Mouse (Mus musculus): Measurements from ENCODE around the gene Naa35. TPM values are rescaled to one million over a fixed set of nuclear protein-coding genes. Genes with fewer than 3 reads are reported as not detected.

Gene Naa35
- polyA plus RNA-seq, 1 experiment from 2014 or later, result 73.0 TPM

DNA sequence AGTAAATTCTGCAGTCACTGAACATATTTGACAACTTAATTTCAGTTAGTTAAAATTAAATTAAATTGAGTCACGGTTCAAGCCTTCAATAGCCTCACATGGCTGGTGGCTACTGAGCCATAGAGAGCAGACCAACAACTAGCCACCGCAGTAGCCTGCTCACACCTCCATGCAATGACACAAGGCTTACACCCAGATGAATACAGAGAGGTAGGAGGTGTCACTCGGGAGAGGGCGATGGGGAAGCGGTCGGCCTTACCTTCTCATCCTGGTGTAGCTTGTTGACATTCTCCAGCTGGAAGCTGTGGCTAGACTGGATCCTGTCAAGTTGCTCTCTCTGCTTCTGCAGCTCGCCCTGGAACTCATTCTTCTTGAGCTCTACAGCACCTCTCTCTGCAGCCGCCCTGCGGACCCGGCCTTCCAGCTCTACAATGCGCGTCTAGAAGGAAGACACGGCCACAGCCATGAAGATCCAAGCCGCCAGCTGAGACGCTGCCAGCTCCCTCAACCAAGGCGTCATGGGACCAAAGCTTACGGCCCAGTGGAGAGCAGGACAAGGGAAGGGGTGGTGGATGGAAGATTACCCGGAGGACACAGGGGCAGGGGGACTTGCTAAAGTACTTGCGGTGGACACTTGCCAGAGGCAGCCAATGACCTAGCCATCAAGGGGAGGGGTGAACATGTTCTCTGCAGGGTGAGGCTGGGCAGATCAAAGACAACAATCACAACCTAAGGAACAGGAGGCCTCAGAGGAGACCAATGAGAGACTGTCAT lies 79.1 kb downstream of the Naa35 start:
- peaks cover 8% of the 10 kb centered on the region; the same call in 1 of the 2 replicates for H3K4me1 ChIP-seq (ENCODE audit: control insufficient read depth, insufficient read depth, low read length)
- no peak overlapping the region for H3K27ac ChIP-seq (ENCODE audit: low read length)
- H3K36me3 ChIP-seq (ENCODE audit: control insufficient read depth, insufficient read depth, low read length), result no peaks in the 10 kb centered on the region
- ATAC-seq (ENCODE audit: insufficient read depth, low FRiP score), result no peak
- H3K27me3 ChIP-seq (ENCODE audit: control insufficient read depth, insufficient read depth, low read length), result no peaks in the 10 kb centered on the region
- H3K9me3 ChIP-seq (replicated peaks; ENCODE audit: control insufficient read depth, low read length), result no peaks in the 10 kb centered on the region
- H3K4me2 ChIP-seq (ENCODE audit: low read depth, low read length), result no peak overlapping the region
- no peak overlapping the region for H3K9ac ChIP-seq (ENCODE audit: low read length)
- 84% methylated on average over 19 of the region's 19 CpGs for WGBS
- no peak overlapping the region for H3K4me3 ChIP-seq (replicated peaks; ENCODE audit: low read length)

DNA sequence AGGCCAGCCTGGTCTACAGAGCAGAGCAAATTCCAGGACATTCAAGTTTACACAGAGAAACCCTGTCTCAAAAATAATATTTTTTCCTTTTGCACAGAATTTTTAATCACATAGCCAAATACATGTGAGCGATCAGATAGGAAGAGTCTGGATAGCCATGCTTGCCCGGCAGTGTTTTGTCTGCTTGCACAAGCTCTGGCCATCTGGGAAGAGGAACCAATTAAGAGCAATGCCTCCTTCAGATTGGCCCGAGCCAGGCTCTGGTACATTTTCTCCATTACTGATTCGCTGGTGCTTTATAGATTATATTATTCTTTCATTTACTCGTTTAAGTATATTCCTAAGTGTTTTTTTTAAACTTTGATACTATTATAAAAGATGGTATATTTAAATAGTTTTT lies 82.7 kb downstream of the Naa35 start:
- Histone ChIP-seq H3K36me3 (ENCODE audit: control insufficient read depth, insufficient read depth, low read length) (no peaks in the 10 kb centered on the region), H3K27me3 (ENCODE audit: control insufficient read depth, insufficient read depth, low read length) (no peaks in the 10 kb centered on the region), H3K4me3 (replicated peaks; ENCODE audit: low read length) (no peak overlapping the region), H3K9ac (ENCODE audit: low read length) (no peak overlapping the region), H3K4me2 (ENCODE audit: low read depth, low read length) (no peak overlapping the region), H3K27ac (ENCODE audit: low read length) (peak overlapping the region; percentile 69; the same call in 1 of the 2 replicates), H3K9me3 (replicated peaks; ENCODE audit: control insufficient read depth, low read length) (no peaks in the 10 kb centered on the region), H3K4me1 (ENCODE audit: control insufficient read depth, insufficient read depth, low read length) (peaks cover 15% of the 10 kb centered on the region)
- ATAC-seq (ENCODE audit: insufficient read depth, low FRiP score), result no peak
- 77% methylated on average over 5 of the region's 5 CpGs for WGBS

DNA sequence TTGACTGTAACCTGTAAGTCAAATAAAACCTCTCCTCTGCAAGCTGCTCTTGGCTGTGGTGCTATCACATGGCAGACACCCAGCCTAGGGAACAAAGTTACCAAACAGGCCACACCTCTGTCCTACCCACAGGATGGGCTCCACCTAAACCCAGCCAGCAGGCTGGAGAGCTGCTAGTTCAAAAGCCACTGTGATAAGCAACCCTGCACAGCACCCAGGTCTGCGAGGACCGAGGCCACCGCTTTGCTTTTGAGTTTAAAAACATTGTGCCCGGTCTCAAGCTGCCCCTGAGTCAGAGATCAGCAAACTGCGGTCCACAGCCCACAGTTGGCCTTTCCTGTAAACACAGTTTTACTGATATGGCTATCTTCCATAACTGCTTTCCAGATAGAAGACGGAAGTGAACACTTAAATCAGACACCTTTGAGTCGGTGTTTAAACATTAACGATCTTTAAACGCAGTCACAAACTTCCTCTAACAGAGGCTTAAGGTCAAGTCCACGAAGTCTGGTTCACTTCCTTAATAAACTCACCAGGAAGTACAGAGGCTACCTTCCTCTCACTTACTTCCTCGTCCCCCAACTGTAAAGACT lies 83.5 kb downstream of the Naa35 start:
- peak; percentile 91 for ATAC-seq (ENCODE audit: insufficient read depth, low FRiP score)
- Histone ChIP-seq H3K4me3 (replicated peaks; ENCODE audit: low read length) (no peak overlapping the region), H3K27ac (ENCODE audit: low read length) (peak overlapping the region; percentile 83), H3K27me3 (ENCODE audit: control insufficient read depth, insufficient read depth, low read length) (no peaks in the 10 kb centered on the region), H3K36me3 (ENCODE audit: control insufficient read depth, insufficient read depth, low read length) (no peaks in the 10 kb centered on the region), H3K4me2 (ENCODE audit: low read depth, low read length) (peak overlapping the region; percentile 20), H3K4me1 (ENCODE audit: control insufficient read depth, insufficient read depth, low read length) (peaks cover 20% of the 10 kb centered on the region), H3K9me3 (replicated peaks; ENCODE audit: control insufficient read depth, low read length) (no peaks in the 10 kb centered on the region), H3K9ac (ENCODE audit: low read length) (no peak overlapping the region)
- 31% methylated on average over 11 of the region's 11 CpGs for WGBS

DNA sequence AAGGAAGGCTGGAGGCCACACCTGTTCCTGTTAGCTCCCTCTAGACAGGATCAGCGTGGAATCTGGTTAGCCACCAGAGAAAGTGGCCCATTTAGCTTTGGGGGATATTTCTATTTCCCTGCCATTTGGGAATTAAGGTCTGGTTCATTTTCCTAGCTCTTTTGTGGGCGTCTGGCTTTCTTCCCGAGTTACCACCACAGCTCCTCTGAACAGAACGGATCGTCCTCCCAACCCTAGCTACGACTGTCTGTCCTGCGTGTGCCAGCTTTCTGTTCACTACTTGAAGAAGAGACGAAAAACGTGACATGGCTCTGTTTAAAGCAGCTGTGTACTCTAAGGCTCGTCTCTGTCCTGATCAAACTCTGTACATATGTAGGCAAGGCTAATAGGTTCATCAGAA lies 84.9 kb downstream of the Naa35 start:
- Histone ChIP-seq H3K27me3 (ENCODE audit: control insufficient read depth, insufficient read depth, low read length) (no peaks in the 10 kb centered on the region), H3K4me2 (ENCODE audit: low read depth, low read length) (no peak overlapping the region), H3K27ac (ENCODE audit: low read length) (peak overlapping the region; percentile 83; the same call in 1 of the 2 replicates), H3K4me1 (ENCODE audit: control insufficient read depth, insufficient read depth, low read length) (peaks cover 26% of the 10 kb centered on the region), H3K9me3 (replicated peaks; ENCODE audit: control insufficient read depth, low read length) (no peaks in the 10 kb centered on the region), H3K4me3 (replicated peaks; ENCODE audit: low read length) (no peak overlapping the region), H3K9ac (ENCODE audit: low read length) (no peak overlapping the region), H3K36me3 (ENCODE audit: control insufficient read depth, insufficient read depth, low read length) (no peaks in the 10 kb centered on the region)
- no peak for ATAC-seq (ENCODE audit: insufficient read depth, low FRiP score)
- 85% methylated on average over 10 of the region's 10 CpGs for WGBS

DNA sequence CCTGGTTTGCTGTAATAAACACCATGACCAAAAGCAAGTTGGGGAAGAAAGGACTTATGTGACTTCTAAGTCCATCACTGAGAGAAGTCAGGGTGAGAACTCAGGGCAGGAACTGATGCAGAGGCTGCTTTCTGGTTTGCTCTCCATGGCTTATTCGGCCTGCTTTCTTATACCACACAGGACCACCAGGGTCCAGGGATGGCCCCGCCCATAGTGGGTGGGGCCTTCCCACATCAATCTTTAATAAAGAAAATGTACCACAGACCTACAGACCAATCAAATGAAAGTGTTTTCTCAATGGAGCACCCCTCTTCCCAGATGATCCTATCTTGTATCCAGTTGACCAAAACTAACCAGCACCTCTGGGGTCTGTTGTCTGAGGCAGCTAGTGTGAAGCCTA lies 86.5 kb downstream of the Naa35 start:
- H3K9ac ChIP-seq (ENCODE audit: low read length), result no peak overlapping the region
- H3K27me3 ChIP-seq (ENCODE audit: control insufficient read depth, insufficient read depth, low read length), result no peaks in the 10 kb centered on the region
- H3K27ac ChIP-seq (ENCODE audit: low read length), result no peak overlapping the region
- no peak overlapping the region for H3K4me3 ChIP-seq (replicated peaks; ENCODE audit: low read length)
- H3K36me3 ChIP-seq (ENCODE audit: control insufficient read depth, insufficient read depth, low read length), result no peaks in the 10 kb centered on the region
- no peak for ATAC-seq (ENCODE audit: insufficient read depth, low FRiP score)
- no peaks in the 10 kb centered on the region for H3K9me3 ChIP-seq (replicated peaks; ENCODE audit: control insufficient read depth, low read length)
- no peak overlapping the region for H3K4me2 ChIP-seq (ENCODE audit: low read depth, low read length)
- peaks cover 26% of the 10 kb centered on the region for H3K4me1 ChIP-seq (ENCODE audit: control insufficient read depth, insufficient read depth, low read length)
- WGBS, result 68% methylated on average over 2 of the region's 2 CpGs

DNA sequence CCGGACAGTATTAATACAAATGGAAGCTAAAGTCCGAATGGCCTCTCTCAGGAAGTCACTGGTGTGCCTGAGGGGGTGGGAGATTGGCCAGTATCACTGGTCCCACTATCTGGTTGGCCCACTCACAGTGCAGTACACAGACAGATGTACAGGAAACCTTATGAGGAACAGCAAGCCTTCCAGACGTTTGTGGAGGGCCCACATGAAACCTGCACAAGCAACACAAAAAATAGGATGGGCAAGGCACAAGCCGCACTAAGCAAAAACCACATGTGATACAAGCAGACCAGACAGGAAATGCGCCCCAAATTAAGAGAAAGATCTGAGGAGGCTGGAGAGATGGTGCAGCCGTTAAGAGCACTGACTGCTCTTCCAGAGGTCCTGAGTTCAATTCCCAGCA lies 87.2 kb downstream of the Naa35 start:
- Histone ChIP-seq H3K4me2 (ENCODE audit: low read depth, low read length) (no peak overlapping the region), H3K36me3 (ENCODE audit: control insufficient read depth, insufficient read depth, low read length) (no peaks in the 10 kb centered on the region), H3K4me3 (replicated peaks; ENCODE audit: low read length) (no peak overlapping the region), H3K9me3 (replicated peaks; ENCODE audit: control insufficient read depth, low read length) (no peaks in the 10 kb centered on the region), H3K9ac (ENCODE audit: low read length) (no peak overlapping the region), H3K27ac (ENCODE audit: low read length) (no peak overlapping the region), H3K4me1 (ENCODE audit: control insufficient read depth, insufficient read depth, low read length) (peaks cover 26% of the 10 kb centered on the region), H3K27me3 (ENCODE audit: control insufficient read depth, insufficient read depth, low read length) (no peaks in the 10 kb centered on the region)
- ATAC-seq (ENCODE audit: insufficient read depth, low FRiP score), result no peak
- WGBS, result 67% methylated on average over 6 of the region's 6 CpGs

DNA sequence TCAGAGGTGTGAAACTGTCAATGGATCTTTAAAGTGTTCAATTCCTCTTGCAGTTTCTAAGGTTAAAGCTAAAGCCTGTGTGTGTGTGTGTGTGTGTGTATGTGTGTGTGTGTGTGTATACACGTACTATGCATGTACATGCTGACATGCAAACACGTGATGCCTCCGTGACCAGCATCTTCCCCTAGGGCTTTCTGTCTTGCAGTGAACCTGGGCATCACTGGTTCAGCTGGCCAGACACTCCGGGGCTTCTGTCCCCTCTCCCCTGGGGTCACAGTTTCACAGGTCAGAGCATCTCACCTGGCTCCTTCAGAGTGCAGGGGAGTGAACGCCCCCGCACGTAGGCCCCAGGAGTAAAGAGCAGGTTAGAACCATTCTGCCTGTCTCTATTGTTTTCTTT lies 88.5 kb downstream of the Naa35 start:
- 48% methylated on average over 7 of the region's 7 CpGs for WGBS
- no peaks in the 10 kb centered on the region for H3K27me3 ChIP-seq (ENCODE audit: control insufficient read depth, insufficient read depth, low read length)
- no peaks in the 10 kb centered on the region for H3K36me3 ChIP-seq (ENCODE audit: control insufficient read depth, insufficient read depth, low read length)
- H3K4me2 ChIP-seq (ENCODE audit: low read depth, low read length), result peak overlapping the region; percentile 56
- peaks cover 21% of the 10 kb centered on the region for H3K4me1 ChIP-seq (ENCODE audit: control insufficient read depth, insufficient read depth, low read length)
- H3K27ac ChIP-seq (ENCODE audit: low read length), result peak overlapping the region; percentile 42; the same call in 1 of the 2 replicates
- H3K9ac ChIP-seq (ENCODE audit: low read length), result peak overlapping the region; percentile 62
- peak overlapping the region; percentile 21 for H3K4me3 ChIP-seq (replicated peaks; ENCODE audit: low read length)
- no peak for ATAC-seq (ENCODE audit: insufficient read depth, low FRiP score)
- H3K9me3 ChIP-seq (replicated peaks; ENCODE audit: control insufficient read depth, low read length), result no peaks in the 10 kb centered on the region

DNA sequence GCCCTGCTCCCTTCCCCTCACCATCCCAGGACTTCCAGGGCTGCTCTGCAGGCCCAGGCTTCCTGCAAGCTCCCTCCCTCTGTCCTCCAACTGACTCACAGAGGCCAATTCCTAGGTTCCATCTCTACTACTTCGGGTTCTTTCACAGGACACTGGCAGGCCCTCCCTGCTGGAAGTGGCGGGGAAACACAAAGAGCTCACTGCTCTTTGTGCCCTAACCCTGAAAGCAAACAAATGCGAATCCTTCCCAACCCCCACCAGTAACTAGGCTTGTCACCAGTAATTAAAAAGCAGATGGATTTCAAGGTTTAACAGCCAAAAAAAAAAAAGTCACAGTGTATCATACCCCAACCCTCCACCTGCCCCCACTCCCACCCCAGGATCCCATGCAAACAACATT lies 89.2 kb downstream of the Naa35 start:
- no peak for ATAC-seq (ENCODE audit: insufficient read depth, low FRiP score)
- Histone ChIP-seq H3K4me1 (ENCODE audit: control insufficient read depth, insufficient read depth, low read length) (peaks cover 17% of the 10 kb centered on the region), H3K9ac (ENCODE audit: low read length) (peak overlapping the region; percentile 63), H3K4me3 (replicated peaks; ENCODE audit: low read length) (peak overlapping the region; percentile 68), H3K27ac (ENCODE audit: low read length) (peak overlapping the region; percentile 46; the same call in 1 of the 2 replicates), H3K4me2 (ENCODE audit: low read depth, low read length) (peak overlapping the region; percentile 56), H3K9me3 (replicated peaks; ENCODE audit: control insufficient read depth, low read length) (no peaks in the 10 kb centered on the region), H3K36me3 (ENCODE audit: control insufficient read depth, insufficient read depth, low read length) (no peaks in the 10 kb centered on the region), H3K27me3 (ENCODE audit: control insufficient read depth, insufficient read depth, low read length) (no peaks in the 10 kb centered on the region)
- 17% methylated on average over 3 of the region's 3 CpGs for WGBS

DNA sequence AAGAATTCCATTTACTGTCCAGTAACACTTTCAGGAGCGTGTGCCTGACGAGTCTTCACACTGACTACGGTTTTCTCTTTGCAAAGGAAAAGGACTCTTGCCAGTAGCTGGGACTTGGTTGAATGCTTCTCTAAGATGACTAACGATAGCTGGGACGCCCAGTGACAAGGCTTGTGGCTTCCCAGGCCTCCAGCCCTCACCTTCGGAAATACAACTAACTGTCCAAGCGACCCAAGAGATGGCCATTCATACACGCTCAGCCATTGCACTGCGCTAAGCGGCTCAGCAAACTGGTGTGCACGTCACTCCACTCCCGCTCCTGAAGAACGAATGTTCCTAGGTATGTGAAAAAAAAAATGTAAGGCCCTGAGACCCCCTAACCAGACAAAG lies 89.7 kb downstream of the Naa35 start:
- 3% methylated on average over 13 of the region's 13 CpGs for WGBS
- H3K4me3 ChIP-seq (replicated peaks; ENCODE audit: low read length), result peak overlapping the region; percentile 68
- no peaks in the 10 kb centered on the region for H3K27me3 ChIP-seq (ENCODE audit: control insufficient read depth, insufficient read depth, low read length)
- no peak for ATAC-seq (ENCODE audit: insufficient read depth, low FRiP score)
- peak overlapping the region; percentile 80 for H3K9ac ChIP-seq (ENCODE audit: low read length)
- peak overlapping the region; percentile 78 for H3K27ac ChIP-seq (ENCODE audit: low read length)
- H3K4me1 ChIP-seq (ENCODE audit: control insufficient read depth, insufficient read depth, low read length), result peaks cover 12% of the 10 kb centered on the region
- H3K4me2 ChIP-seq (ENCODE audit: low read depth, low read length), result peak overlapping the region; percentile 56
- no peaks in the 10 kb centered on the region for H3K9me3 ChIP-seq (replicated peaks; ENCODE audit: control insufficient read depth, low read length)
- H3K36me3 ChIP-seq (ENCODE audit: control insufficient read depth, insufficient read depth, low read length), result no peaks in the 10 kb centered on the region

Measured in stomach, embryonic 16.5 days (tissue).